Mouse (Mus musculus) lung, postnatal 10 days (tissue): Measurements from ENCODE around the gene Prph2.

Source experiments
- DNase-seq: peaks from one replicate; pipeline ENCODE4 v3.0.0; 2021

The Prph2 gene

GRCm38 (mm10) chr17:46910186-46910585 is at the start of gene Prph2:
TSS of gene Prph2 (plus strand) at chr17:46910459.
- no peak for DNase-seq

GRCm38 (mm10) chr17:46864566-46865195 is 45.6 kb upstream of the Prph2 start:
- DNase-seq, result no peak

GRCm38 (mm10) chr17:46866836-46867235 is 43.4 kb upstream of the Prph2 start:
- DNase-seq, result no peak

GRCm38 (mm10) chr17:46870204-46870798 is 40.0 kb upstream of the Prph2 start:
- no peak for DNase-seq

GRCm38 (mm10) chr17:46870913-46871312 is 39.3 kb upstream of the Prph2 start:
- DNase-seq, result no peak

GRCm38 (mm10) chr17:46872806-46873205 is 37.5 kb upstream of the Prph2 start:
- no peak for DNase-seq

GRCm38 (mm10) chr17:46874133-46874532 is 36.1 kb upstream of the Prph2 start:
- DNase-seq, result peak; percentile 58

- DNase-seq, result no peak
Measured at GRCm38 (mm10) chr17:46875626-46876025, 34.6 kb upstream of the Prph2 start.

GRCm38 (mm10) chr17:46876371-46876950 is 33.8 kb upstream of the Prph2 start:
- DNase-seq, result no peak

GRCm38 (mm10) chr17:46877061-46877460 is 33.2 kb upstream of the Prph2 start:
- no peak for DNase-seq

- DNase-seq, result peak; percentile 90
Measured at GRCm38 (mm10) chr17:46879841-46880311, 30.4 kb upstream of the Prph2 start.

GRCm38 (mm10) chr17:46880322-46880721 is 29.9 kb upstream of the Prph2 start:
- DNase-seq, result no peak

GRCm38 (mm10) chr17:46881728-46882127 is 28.5 kb upstream of the Prph2 start:
- DNase-seq, result no peak

- no peak for DNase-seq
Measured at GRCm38 (mm10) chr17:46883107-46883506, 27.2 kb upstream of the Prph2 start.

GRCm38 (mm10) chr17:46884766-46885165 is 25.5 kb upstream of the Prph2 start:
- DNase-seq, result no peak

- no peak for DNase-seq
Measured at GRCm38 (mm10) chr17:46885218-46885909, 24.9 kb upstream of the Prph2 start.

GRCm38 (mm10) chr17:46885910-46886643 is 24.2 kb upstream of the Prph2 start:
- DNase-seq, result peak; percentile 53

GRCm38 (mm10) chr17:46888511-46889212 is 21.6 kb upstream of the Prph2 start:
- DNase-seq, result peak; percentile 72

- peak; percentile 87 for DNase-seq
Measured at GRCm38 (mm10) chr17:46889450-46890084, 20.7 kb upstream of the Prph2 start.

GRCm38 (mm10) chr17:46890116-46890815 is 20.0 kb upstream of the Prph2 start, which contains the start of gene Tbcc:
TSS of gene Tbcc (plus strand) at chr17:46890684.
- DNase-seq, result peak; percentile 98
